Mouse (Mus musculus) embryonic facial prominence, embryonic 13.5 days (tissue): ENCODE measurements around the gene Snrnp40. TPM values are rescaled to one million over a fixed set of nuclear protein-coding genes. Genes with fewer than 3 reads are reported as not detected.

ENCODE experiments used
- ATAC-seq: fragments of 200-750 bp; cut with Nextera tagmentation; 2 replicates; pipeline ENCODE4 v1.8.0; 2017; ENCODE audit warnings: low read depth; ENCODE audit not compliant: insufficient number of reproducible peaks, insufficient read depth, low FRiP score, low TSS enrichment
- H3K27ac ChIP-seq: fragments of 300-500 bp; sonication (generic); 2 replicates; pipeline ENCODE4 v1.5.1; 2015; ENCODE audit warnings: moderate library complexity, mild to moderate bottlenecking, inconsistent platforms
- H3K27me3 ChIP-seq: fragments of 300-500 bp; sonication (generic); 2 replicates; pipeline ENCODE4 v1.6.1; 2015; ENCODE audit warnings: mild to moderate bottlenecking, inconsistent platforms
- H3K36me3 ChIP-seq: fragments of 300-500 bp; sonication (generic); 2 replicates; pipeline ENCODE4 v1.6.1; 2015; ENCODE audit warnings: mild to moderate bottlenecking, inconsistent platforms
- H3K4me1 ChIP-seq: fragments of 300-500 bp; sonication (generic); 2 replicates; pipeline ENCODE4 v1.6.1; 2015; ENCODE audit warnings: inconsistent platforms
- H3K4me2 ChIP-seq: fragments of 300-500 bp; sonication (generic); 2 replicates; pipeline ENCODE4 v1.6.1; 2015; ENCODE audit warnings: moderate library complexity, mild to moderate bottlenecking, inconsistent platforms
- H3K4me3 ChIP-seq: fragments of 300-500 bp; sonication (generic); 2 replicates; pipeline ENCODE4 v1.5.1; 2015; ENCODE audit warnings: mild to moderate bottlenecking, inconsistent platforms
- H3K9ac ChIP-seq: fragments of 300-500 bp; sonication (generic); 2 replicates; pipeline ENCODE4 v1.6.1; 2015; ENCODE audit warnings: mild to moderate bottlenecking, inconsistent platforms
- H3K9me3 ChIP-seq: fragments of 300-500 bp; sonication (generic); 2 replicates; pipeline ENCODE4 v1.6.1; 2016; ENCODE audit warnings: inconsistent platforms
- WGBS: fragments of 180-500 bp; shearing (Covaris S2); methylation state at CpG from one replicate; pipeline ENCODE4 v1.1.7; 2015; ENCODE audit warnings: mixed read lengths; 5-methylcytosine and 5-hydroxymethylcytosine counted together
- polyA plus RNA-seq: library from polyadenylated mRNA; unstranded; fragments of >200 nt; fragmentation: Nextera tagmentation; extraction: Ambion mirVana; gene quantifications from 2 replicates; pipeline ENCODE4 v1.2.1, GENCODE M21; 2015

The Snrnp40 gene
- polyA plus RNA-seq, 1 experiment from 2014 or later: 176 TPM

GRCm38 (mm10) chr4:130387256-130387655 is 27.3 kb downstream of the Snrnp40 start:
- Histone ChIP-seq H3K4me1 (no peaks in the 10 kb centered on the region), H3K9ac (no peak overlapping the region), H3K27me3 (no peaks in the 10 kb centered on the region), H3K27ac (no peak overlapping the region), H3K4me3 (no peak overlapping the region), H3K36me3 (peaks cover 77% of the 10 kb centered on the region), H3K4me2 (no peak overlapping the region), H3K9me3 (no peaks in the 10 kb centered on the region)
- no peak for ATAC-seq
- WGBS: 56% methylated on average over 3 of the region's 3 CpGs

- Histone ChIP-seq H3K27me3 (no peaks in the 10 kb centered on the region), H3K4me2 (no peak overlapping the region), H3K27ac (no peak overlapping the region), H3K4me1 (no peaks in the 10 kb centered on the region), H3K9ac (no peak overlapping the region), H3K36me3 (peaks cover 56% of the 10 kb centered on the region), H3K4me3 (no peak overlapping the region), H3K9me3 (no peaks in the 10 kb centered on the region)
- WGBS: 74% methylated on average over 6 of the region's 6 CpGs
- no peak for ATAC-seq
Measured at GRCm38 (mm10) chr4:130389496-130389895, 29.6 kb downstream of the Snrnp40 start.

GRCm38 (mm10) chr4:130389927-130390326 is 30.0 kb downstream of the Snrnp40 start:
- 92% methylated on average over 7 of the region's 7 CpGs for WGBS
- H3K36me3 ChIP-seq: peaks cover 52% of the 10 kb centered on the region
- no peak for ATAC-seq
- H3K27ac ChIP-seq: no peak overlapping the region
- H3K9me3 ChIP-seq: no peaks in the 10 kb centered on the region
- no peak overlapping the region for H3K4me3 ChIP-seq
- H3K27me3 ChIP-seq: no peaks in the 10 kb centered on the region
- H3K4me2 ChIP-seq: no peak overlapping the region
- H3K9ac ChIP-seq: no peak overlapping the region
- H3K4me1 ChIP-seq: no peaks in the 10 kb centered on the region

GRCm38 (mm10) chr4:130391265-130391664 is 31.3 kb downstream of the Snrnp40 start:
- H3K36me3 ChIP-seq: peaks cover 42% of the 10 kb centered on the region
- no peaks in the 10 kb centered on the region for H3K9me3 ChIP-seq
- no peak overlapping the region for H3K27ac ChIP-seq
- WGBS: 67% methylated on average over 3 of the region's 3 CpGs
- no peak overlapping the region for H3K4me3 ChIP-seq
- ATAC-seq: no peak
- H3K27me3 ChIP-seq: no peaks in the 10 kb centered on the region
- H3K4me1 ChIP-seq: no peaks in the 10 kb centered on the region
- H3K4me2 ChIP-seq: no peak overlapping the region
- H3K9ac ChIP-seq: no peak overlapping the region

Other genes starting within 250 kb of the Snrnp40 start
- gene Hcrtr1, start 220.8 kb upstream of the Snrnp40 start, polyA plus RNA-seq: 0.21 TPM in 2 replicates
- 13.8 and 14.2 TPM in 2 replicates for gene Tinagl1, start 185.0 kb upstream of the Snrnp40 start, polyA plus RNA-seq
- not detected in 2 replicates for gene Gm853, start 137.7 kb upstream of the Snrnp40 start, polyA plus RNA-seq
- 150 TPM in 2 replicates for gene Serinc2, start 80.9 kb upstream of the Snrnp40 start, polyA plus RNA-seq
- gene Fabp3, start 51.5 kb upstream of the Snrnp40 start, polyA plus RNA-seq: 12.9 and 14.8 TPM in 2 replicates
- gene Gm10570, start 51.5 kb upstream of the Snrnp40 start, polyA plus RNA-seq: not detected in 2 replicates
- gene Zcchc17, start 189 bp upstream of the Snrnp40 start, polyA plus RNA-seq: 82.4 and 92.5 TPM in 2 replicates
- gene Nkain1, start 214.0 kb downstream of the Snrnp40 start, polyA plus RNA-seq: 1.6 and 2.7 TPM in 2 replicates